Mouse (Mus musculus) erythroblast, embryonic 14.5 days (primary cell): ENCODE results near the gene Dapp1. TPM values are rescaled to one million over a fixed set of nuclear protein-coding genes. Genes with fewer than 3 reads are reported as not detected.

ENCODE experiments used
- H3K27me3 ChIP-seq: 2 replicates; pipeline ENCODE4 v1.6.1; 2012; ENCODE audit warnings: inconsistent platforms; ENCODE audit not compliant: control insufficient read depth
- H3K36me3 ChIP-seq: 2 replicates; pipeline ENCODE4 v1.6.1; 2012; ENCODE audit warnings: mild to moderate bottlenecking, inconsistent platforms; ENCODE audit not compliant: control insufficient read depth
- H3K4me1 ChIP-seq: 2 replicates; pipeline ENCODE4 v1.6.1; 2012; ENCODE audit warnings: inconsistent platforms; ENCODE audit not compliant: control insufficient read depth
- H3K4me3 ChIP-seq: replicated peaks from 2 replicates; pipeline ENCODE3; 2012; ENCODE audit warnings: moderate library complexity, mild to moderate bottlenecking, inconsistent platforms
- H3K9me3 ChIP-seq: 2 replicates; pipeline ENCODE4 v1.6.1; 2012; ENCODE audit warnings: low read length, inconsistent platforms, mixed read lengths; ENCODE audit not compliant: control insufficient read depth
- GATA1 ChIP-seq: IDR thresholded peaks from 2 replicates; pipeline ENCODE4 v1.6.1; 2012; ENCODE audit warnings: low read length, inconsistent platforms, mixed read lengths
- TAL1 ChIP-seq: IDR thresholded peaks from 3 replicates; pipeline ENCODE4 v1.6.1; 2012; ENCODE audit warnings: low read length, inconsistent platforms, mixed read lengths
- polyA plus RNA-seq: library from polyadenylated mRNA; stranded (reverse); fragments of >175 nt; gene quantifications from 2 replicates; pipeline ENCODE4 v1.2.3, GENCODE M21; 2012

Gene Dapp1
- polyA plus RNA-seq, 1 experiment, result 0.18 TPM

- Histone ChIP-seq H3K4me1 (peaks cover 53% of the 10 kb centered on the region), H3K4me3 (no peak overlapping the region), H3K36me3 (peaks cover 56% of the 10 kb centered on the region), H3K27me3 (no peaks in the 10 kb centered on the region), H3K9me3 (no peaks in the 10 kb centered on the region)
- TF ChIP-seq TAL1 (no peak), GATA1 (no peak)
Observed at GRCm38 (mm10) chr3:137963508-137963907, 17.8 kb downstream of the Dapp1 start.

GRCm38 (mm10) chr3:137961736-137962385, 19.5 kb downstream of the Dapp1 start:
- Histone ChIP-seq H3K4me3 (no peak overlapping the region), H3K9me3 (no peaks in the 10 kb centered on the region), H3K27me3 (no peaks in the 10 kb centered on the region), H3K36me3 (peaks cover 48% of the 10 kb centered on the region), H3K4me1 (peaks cover 53% of the 10 kb centered on the region)
- TF ChIP-seq GATA1 (no peak), TAL1 (no peak)

DNA sequence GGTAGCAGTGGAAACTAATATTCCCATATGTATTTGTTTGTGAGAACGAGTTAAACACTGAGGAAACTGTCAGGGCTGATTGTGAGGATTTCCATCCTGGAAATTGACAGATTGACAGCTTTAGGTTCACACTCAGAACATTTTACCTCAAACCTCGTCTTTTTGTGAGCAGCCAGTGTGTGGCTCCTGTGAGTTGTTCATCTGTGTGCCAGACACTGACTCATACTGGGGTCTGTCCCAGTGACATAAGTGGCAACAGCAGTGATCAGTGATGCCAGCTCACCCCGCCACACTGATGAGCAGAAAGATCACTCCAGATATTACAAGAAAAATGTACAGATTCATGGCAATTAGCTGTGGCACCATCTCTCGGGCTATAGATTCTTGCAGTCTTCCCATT, 21.9 kb downstream of the Dapp1 start:
- peaks cover 60% of the 10 kb centered on the region for H3K4me1 ChIP-seq
- no peak overlapping the region for H3K4me3 ChIP-seq
- H3K36me3 ChIP-seq, result peaks cover 26% of the 10 kb centered on the region
- TF ChIP-seq GATA1 (no peak), TAL1 (no peak)
- no peaks in the 10 kb centered on the region for H3K27me3 ChIP-seq
- no peaks in the 10 kb centered on the region for H3K9me3 ChIP-seq

DNA sequence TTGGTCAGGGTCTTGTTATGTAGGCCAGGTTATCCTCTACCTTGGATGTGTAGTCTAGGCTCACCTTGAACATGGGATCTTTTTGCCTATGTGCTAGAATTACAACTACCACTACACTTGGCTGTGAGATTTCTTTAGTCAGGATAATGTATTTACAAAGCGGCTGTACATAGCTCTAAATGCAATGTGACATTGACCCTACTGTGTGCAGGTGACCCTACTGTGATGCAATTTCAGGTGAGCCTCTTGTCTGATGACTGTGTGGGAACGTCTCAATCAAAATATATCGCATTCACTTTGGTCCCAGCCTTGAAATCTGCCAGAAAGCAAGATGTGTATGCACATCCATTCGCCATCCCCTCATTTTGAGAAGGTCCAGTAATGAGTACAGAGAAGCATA, 23.0 kb downstream of the Dapp1 start:
- Histone ChIP-seq H3K4me3 (no peak overlapping the region), H3K4me1 (peaks cover 70% of the 10 kb centered on the region), H3K9me3 (no peaks in the 10 kb centered on the region), H3K27me3 (no peaks in the 10 kb centered on the region), H3K36me3 (peaks cover 26% of the 10 kb centered on the region)
- TF ChIP-seq GATA1 (no peak), TAL1 (no peak)

- peak overlapping the region; percentile 15 for H3K4me3 ChIP-seq
- H3K9me3 ChIP-seq, result no peaks in the 10 kb centered on the region
- peaks cover 75% of the 10 kb centered on the region for H3K4me1 ChIP-seq
- peak; percentile 81 for TF ChIP-seq TAL1
- peak; percentile 81 for TF ChIP-seq GATA1
- peaks cover 23% of the 10 kb centered on the region for H3K36me3 ChIP-seq
- no peaks in the 10 kb centered on the region for H3K27me3 ChIP-seq
Observed at GRCm38 (mm10) chr3:137957864-137958263, 23.5 kb downstream of the Dapp1 start.

DNA sequence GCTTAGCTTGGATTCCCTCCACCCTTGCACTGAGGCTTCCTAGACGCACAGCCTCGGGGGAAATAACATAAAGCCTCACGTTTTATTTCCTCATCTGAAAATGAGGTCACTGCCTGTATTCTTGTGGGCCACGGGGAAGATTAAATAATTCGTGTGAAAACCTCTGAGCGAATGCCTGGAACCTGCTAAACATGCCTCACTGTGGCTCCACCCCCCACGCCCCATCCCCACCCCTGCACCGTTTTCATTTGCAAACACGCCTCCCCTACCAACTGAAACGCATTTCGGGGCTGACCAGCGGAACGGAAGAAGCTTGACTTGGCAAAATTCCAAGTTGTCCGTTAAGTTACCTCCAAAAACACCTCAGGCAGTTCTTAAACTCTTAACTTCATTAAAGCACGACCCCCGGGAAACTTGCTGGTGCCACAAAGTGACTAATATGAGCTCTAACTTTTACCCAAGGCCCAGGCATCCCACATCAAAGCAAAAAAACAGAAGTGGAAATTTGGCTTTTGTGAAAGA, 25.7 kb downstream of the Dapp1 start:
- Histone ChIP-seq H3K27me3 (no peaks in the 10 kb centered on the region), H3K36me3 (peaks cover 13% of the 10 kb centered on the region), H3K4me1 (peaks cover 84% of the 10 kb centered on the region), H3K4me3 (peak overlapping the region; percentile 37), H3K9me3 (no peaks in the 10 kb centered on the region)
- no peak for TF ChIP-seq TAL1
- no peak for TF ChIP-seq GATA1

DNA sequence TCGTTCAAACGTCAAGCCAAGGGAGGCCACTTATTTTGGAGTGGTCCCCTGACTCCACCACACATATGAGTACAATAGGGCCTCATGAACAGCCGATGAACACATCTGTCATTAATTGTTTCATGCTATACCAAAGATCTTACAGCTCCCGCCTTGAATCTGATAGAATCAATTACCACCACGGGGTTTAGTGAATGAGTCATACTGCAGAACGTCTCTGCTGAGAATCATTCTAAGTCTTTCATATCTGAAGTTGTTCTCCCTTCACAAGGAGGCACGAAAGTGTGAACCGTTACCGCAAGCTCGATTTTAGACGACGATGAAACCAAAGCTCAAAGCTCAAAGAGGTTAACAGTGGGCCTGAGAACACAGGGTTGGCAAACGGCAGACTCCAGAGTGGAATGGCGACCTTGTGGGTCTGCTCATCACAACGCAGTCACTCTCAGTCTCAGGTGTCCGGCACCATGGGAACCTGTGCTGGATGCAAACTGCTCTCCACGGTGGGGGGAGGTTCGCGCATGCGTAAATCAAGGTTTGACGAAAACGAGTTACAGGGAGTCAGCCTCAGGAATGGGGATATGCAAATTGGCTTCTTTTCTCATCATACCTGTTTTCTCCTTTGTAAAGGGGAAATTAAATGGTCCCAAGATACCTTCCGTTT, 27.0 kb downstream of the Dapp1 start:
- TF ChIP-seq TAL1, result no peak
- no peaks in the 10 kb centered on the region for H3K9me3 ChIP-seq
- no peaks in the 10 kb centered on the region for H3K27me3 ChIP-seq
- peaks cover 93% of the 10 kb centered on the region for H3K4me1 ChIP-seq
- no peak overlapping the region for H3K4me3 ChIP-seq
- H3K36me3 ChIP-seq, result peaks cover 12% of the 10 kb centered on the region

- Histone ChIP-seq H3K9me3 (no peaks in the 10 kb centered on the region), H3K4me3 (peak overlapping the region; percentile 20), H3K36me3 (peaks cover 20% of the 10 kb centered on the region), H3K4me1 (peaks cover 95% of the 10 kb centered on the region), H3K27me3 (no peaks in the 10 kb centered on the region)
- TF ChIP-seq GATA1, result no peak
- TF ChIP-seq TAL1, result no peak
Observed at GRCm38 (mm10) chr3:137952914-137953880, 28.1 kb downstream of the Dapp1 start.
